Mouse (Mus musculus) small intestine, adult 2 months (tissue): ENCODE results near the gene Htra1.

Experiments used
- CTCF ChIP-seq: fragments of 200-500 bp; IDR thresholded peaks from 2 replicates; pipeline ENCODE4 v1.5.1; 2012; ENCODE audit warnings: low read depth, mild to moderate bottlenecking, control low read depth, inconsistent platforms, low read length, moderate library complexity, mixed read lengths; ENCODE audit not compliant: insufficient replicate concordance, insufficient read length; ENCODE audit errors: extremely low read depth
- POLR2A ChIP-seq: fragments of 200-500 bp; IDR thresholded peaks from 2 replicates; pipeline ENCODE4 v1.6.1; 2012; ENCODE audit warnings: low read depth, mild to moderate bottlenecking, control low read depth, inconsistent platforms, low read length, moderate library complexity

- TF ChIP-seq POLR2A (no peak), CTCF (no peak)
Observed at GRCm38 (mm10) chr7:130946303-130946702, 10.4 kb downstream of the Htra1 start.
